Mouse (Mus musculus): ENCODE results near the gene Nupl1.

- no peak for TF ChIP-seq GATA1 (IDR thresholded peaks at IDR 0.05; ENCODE audit: borderline replicate concordance, low read length)
- no peak for TF ChIP-seq FLI1 (IDR thresholded peaks at IDR 0.05; ENCODE audit: low read length)
Observed at GRCm38 (mm10) chr14:60181306-60181705, 69.9 kb downstream of the Nupl1 start.

All from megakaryocyte, embryonic 14.5 days (primary cell).